Mouse (Mus musculus) cortical plate, adult 2 months (tissue): ENCODE data around the gene Spns3.

Source experiments
- CTCF ChIP-seq: fragments of 200-500 bp; IDR thresholded peaks from 2 replicates; pipeline ENCODE4 v1.5.1; 2011; ENCODE audit warnings: mild to moderate bottlenecking, control low read depth, low read length; ENCODE audit not compliant: insufficient read depth; ENCODE audit errors: extremely low read depth
- POLR2A ChIP-seq: fragments of 200-500 bp; IDR thresholded peaks from 2 replicates; pipeline ENCODE4 v1.6.1; 2011; ENCODE audit warnings: mild to moderate bottlenecking, low read length, control low read depth; ENCODE audit not compliant: insufficient read depth; ENCODE audit errors: extremely low read depth

DNA sequence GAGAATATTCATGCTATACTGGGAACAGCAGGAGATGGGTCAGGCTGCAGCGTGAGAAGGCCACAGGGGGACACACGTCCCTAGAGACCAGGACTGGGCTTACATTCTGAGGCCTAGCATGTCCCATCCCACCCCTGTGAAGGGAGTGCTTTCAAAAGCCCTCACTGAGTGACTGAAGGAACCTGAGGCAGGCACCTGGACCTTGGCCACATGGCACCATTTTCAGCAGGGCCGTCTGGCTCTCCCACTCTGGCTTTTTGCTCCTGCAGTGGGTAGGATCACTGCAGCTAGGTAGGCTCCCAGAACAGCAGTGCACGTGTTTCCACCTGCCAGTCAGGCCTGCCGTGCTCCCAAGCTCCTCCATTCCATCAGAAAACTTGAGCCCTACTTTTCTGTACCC lies 81.8 kb downstream of the Spns3 start:
- no peak for TF ChIP-seq CTCF
- no peak for TF ChIP-seq POLR2A
